Mouse (Mus musculus) urinary bladder, postnatal 25 days (tissue): Measurements from ENCODE around the gene Acbd3.

Experiments used
- DNase-seq: peaks from one replicate; pipeline ENCODE4 v3.0.0; 2022; ENCODE audit warnings: low spot score

Acbd3 gene

GRCm38 (mm10) chr1:180762180-180762579, 36.3 kb downstream of the Acbd3 start:
- no peak for DNase-seq

DNA sequence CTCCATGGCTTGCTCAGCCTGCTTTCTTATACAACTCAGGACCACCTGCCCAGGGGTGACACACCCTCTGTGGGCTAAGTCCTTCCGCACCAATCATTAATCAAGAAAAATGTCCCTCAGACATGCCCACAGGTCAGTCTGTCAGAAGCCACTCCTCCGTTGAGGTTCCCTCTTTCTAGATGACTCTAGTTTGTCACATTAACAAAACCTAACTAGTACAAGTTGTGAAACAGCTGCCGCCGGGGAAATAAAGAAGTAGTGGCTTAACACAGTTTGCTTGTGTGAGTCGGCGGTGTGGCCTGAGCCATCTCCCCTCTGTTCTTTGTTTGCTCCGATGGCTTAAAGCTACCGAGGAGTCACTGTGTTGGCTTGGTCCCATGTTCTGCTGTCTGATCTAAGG, 36.8 kb downstream of the Acbd3 start:
- DNase-seq, result no peak

- DNase-seq, result no peak
These were observed 37.5 kb downstream of the Acbd3 start for GRCm38 (mm10) chr1:180763307-180763706.

GRCm38 (mm10) chr1:180763828-180764227, 38.0 kb downstream of the Acbd3 start:
- peak; percentile 72 for DNase-seq

GRCm38 (mm10) chr1:180765393-180765792, 39.5 kb downstream of the Acbd3 start:
- DNase-seq, result no peak

GRCm38 (mm10) chr1:180766557-180766956, 40.7 kb downstream of the Acbd3 start:
- no peak for DNase-seq

DNA sequence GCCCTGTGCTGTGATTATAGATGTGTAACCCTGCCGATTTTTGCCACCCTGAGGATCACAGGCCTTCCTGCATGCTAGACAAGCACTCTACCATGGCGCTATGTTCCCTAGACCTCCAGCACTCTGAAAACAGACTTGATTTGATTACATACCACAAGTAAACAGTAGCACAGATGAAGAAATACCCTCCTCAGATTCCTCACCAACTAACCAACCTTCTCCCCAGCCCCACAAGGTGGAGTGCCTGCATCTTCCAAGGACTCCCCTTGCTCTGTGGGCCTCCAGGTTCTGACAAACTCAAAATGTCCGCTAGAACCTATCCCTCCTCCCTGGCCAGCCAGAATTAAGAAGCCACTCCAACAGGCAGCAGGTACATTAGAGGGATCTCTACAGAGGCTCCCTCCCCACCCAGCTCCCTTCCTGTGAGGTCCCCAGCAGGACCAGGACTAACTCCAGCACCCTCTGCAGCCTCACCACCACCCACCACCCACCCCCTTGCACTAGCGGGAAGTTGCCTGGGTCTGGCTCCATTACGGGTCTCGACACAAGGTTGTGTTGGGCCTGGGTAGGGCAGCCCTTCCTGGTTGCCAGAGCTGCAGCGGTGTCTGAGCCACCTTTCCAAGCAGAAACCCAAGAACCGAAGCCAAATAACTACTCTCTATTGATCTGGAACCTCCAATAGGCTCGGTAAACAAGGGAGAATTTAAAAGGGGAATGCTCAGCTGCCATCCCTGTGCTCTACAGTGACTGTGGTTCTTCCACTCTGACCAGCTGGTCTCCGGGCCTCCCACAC, 41.9 kb downstream of the Acbd3 start:
- no peak for DNase-seq

DNA sequence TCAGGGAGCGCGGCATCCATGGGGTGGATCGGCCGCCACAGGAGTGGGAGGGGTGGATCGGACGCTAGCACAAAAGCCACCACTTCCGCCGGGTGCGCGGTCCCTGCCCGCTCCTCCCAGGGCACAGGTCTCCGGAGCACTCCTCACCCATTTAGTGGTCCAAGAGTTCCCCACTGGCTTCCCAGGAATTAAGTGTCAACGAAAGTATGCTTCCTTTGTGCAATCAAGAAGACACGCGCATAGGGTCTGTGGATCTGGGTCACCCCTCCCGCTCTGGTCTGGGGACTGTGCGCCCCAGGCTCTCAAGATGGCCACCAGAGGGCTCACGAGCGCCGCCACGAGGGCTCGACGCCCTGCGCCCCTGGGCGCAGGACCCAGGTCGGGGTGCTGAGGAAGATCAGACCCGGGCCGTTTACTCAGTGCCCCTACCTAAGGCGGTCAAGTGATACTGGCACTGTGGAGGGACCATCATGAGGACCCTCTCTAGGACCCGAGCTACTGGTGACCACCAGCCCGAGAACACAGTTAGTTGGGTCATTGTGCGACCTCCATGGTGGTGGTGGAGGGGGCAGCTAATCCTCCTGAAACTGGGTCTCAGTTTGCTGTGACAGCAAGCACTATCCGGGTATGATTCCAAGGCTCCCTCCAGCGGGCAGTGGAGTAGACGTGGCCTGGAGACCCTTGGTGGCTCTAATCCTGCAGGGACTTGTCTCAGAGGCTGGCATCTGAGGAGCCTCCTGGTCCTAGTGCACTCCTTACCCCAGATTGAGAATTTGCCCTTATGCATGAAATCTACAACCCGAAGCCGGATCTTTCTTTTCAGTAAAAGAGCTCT, 42.7 kb downstream of the Acbd3 start:
- DNase-seq, result peak; percentile 77

GRCm38 (mm10) chr1:180771306-180771705, 45.5 kb downstream of the Acbd3 start:
- no peak for DNase-seq

- DNase-seq, result no peak
These were observed 45.9 kb downstream of the Acbd3 start for GRCm38 (mm10) chr1:180771722-180772121.

DNA sequence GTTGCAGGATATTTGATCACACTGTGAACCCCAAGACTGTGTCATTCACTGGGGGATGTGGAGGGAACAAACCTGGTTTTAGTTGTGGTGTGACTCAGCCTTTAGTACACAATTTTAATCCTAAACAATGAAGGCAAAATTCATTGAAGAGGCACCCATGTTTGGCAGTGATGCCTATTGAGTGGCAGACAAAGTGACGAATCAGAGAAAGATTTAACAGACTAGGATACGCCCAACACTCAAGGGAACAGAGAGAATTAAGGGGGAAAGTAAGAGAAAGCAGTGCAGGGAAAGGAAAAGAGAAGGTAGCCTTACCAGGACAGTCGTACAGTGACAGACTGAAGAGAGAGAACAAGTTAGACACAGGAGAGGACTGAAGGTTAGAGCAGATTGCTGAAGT, 46.4 kb downstream of the Acbd3 start:
- DNase-seq, result no peak

- DNase-seq, result no peak
These were observed 48.8 kb downstream of the Acbd3 start for GRCm38 (mm10) chr1:180774664-180775063.

- no peak for DNase-seq
These were observed 49.5 kb downstream of the Acbd3 start for GRCm38 (mm10) chr1:180775317-180775716.

DNA sequence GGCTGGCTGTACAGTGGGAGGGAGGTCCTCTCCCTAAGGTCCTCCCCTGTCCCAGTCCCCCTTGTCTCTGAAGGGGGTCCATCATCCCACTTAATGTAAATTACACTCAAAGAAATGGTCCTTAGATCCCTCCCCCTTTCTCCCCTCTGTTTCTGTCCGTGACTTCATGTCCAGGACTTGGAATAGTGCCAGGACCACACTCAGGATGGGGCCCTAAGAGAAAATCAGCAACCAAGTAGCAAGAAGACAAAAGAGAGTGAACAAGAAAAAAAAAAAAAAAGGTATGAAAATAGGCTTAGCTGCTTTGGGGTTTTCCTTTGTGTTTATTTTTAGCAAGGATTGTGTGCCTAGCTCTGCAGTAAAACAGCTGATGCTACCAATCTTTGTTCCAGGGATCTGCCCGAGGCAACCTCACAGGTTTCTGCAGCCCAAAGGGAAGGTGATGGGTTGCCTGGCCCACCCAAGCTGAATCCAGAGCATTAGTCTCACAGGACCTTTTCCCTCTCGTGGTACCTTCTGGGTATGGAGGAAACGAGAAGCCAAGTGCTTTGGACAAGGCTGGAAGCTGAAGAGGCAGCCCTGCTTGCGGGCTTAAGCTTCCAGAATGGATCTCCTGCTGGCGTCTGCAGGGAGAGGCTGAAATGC, 50.1 kb downstream of the Acbd3 start:
- DNase-seq, result no peak

GRCm38 (mm10) chr1:180776494-180776893, 50.7 kb downstream of the Acbd3 start:
- no peak for DNase-seq

DNA sequence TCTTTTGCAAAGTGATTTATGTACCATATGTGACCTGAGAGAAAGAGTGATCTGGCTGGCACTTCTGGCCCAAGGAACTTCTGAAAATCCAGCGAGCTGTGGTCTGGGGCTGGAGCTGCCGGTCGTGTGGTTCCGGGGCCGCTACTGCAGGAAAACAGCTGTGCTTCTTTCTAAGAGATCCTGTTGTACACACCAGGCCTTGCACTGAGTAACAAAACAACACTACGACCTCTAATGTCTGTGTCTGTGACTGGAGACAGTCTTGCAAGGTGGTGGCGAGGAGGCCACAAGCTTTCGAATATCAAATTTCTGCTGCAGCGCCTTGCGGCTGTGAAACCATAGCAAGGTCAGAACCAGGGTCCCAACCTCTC, 51.4 kb downstream of the Acbd3 start:
- no peak for DNase-seq

GRCm38 (mm10) chr1:180777660-180778402, 52.0 kb downstream of the Acbd3 start:
- DNase-seq, result peak; percentile 73

DNA sequence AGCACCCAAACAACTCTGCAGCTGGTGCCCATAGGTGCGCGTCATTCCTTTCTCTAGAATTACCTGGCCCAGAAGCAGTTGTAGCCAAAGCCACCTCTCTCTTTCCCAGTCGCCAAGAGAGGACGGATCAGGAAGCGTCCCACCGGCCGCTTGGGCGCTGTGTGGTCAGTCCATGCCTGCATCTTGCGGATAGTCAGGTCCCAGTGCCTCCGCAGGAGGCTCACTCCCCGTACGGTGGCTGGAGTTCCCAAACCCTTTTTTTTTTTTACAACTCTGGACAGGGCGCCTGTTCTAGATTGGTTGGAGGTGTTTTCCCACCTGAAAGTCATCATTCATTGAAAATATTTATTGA, 52.5 kb downstream of the Acbd3 start:
- DNase-seq, result no peak

GRCm38 (mm10) chr1:180778941-180779340, 53.1 kb downstream of the Acbd3 start:
- DNase-seq, result peak; percentile 50

- DNase-seq, result no peak
These were observed 54.4 kb downstream of the Acbd3 start for GRCm38 (mm10) chr1:180780291-180780690.

DNA sequence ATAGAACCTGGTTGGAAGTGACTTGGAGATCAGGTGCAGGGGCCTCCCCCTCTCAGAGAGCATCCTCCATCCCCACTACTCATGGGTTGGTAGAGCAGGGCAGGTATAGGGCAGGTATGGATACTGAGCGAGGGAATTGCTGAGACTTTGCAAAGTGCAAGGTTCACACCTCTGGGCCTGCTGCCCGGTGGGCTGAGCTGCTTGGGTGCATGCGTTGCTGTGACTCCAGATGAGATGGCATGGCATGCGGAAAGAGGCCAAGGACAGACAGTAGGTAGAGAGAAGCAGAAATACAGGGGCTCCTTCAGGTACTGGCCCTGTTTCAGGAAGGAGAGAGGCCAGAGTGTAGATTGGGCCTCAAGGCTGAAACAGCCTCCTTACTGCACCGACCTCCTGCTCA, 55.4 kb downstream of the Acbd3 start:
- no peak for DNase-seq

DNA sequence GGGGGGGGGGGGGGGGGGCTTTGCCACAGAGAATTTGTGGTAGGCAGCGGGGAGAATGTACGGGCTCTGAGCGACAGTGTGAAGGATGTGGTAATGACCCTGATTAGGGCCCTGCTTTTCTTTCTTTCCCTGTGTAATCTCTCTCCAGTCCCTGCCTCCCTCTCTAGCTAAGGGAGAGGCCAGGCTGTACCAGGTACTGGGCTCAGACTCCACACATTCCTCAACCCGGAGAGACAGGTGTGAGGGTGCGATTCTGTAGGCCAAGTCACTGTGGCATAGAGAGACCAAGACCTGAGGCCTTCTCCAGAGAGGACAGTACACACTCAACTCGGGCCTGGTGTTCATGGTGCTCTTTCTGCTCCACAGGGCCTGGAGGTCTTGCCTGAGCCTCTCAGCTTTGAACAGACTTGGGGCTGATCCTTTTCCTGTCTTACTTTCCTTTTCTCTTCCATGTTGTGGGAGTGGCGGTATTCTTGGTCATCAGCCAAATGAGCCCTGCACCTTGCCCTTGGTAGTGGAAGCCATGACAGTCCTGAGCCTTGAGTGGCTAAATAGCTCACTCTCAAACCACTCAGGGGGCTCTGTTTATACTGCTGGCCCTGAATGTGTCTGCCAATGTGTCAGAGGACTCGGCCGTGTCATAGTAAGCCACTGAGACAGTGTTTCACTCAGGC, 57.2 kb downstream of the Acbd3 start:
- no peak for DNase-seq
